Mouse (Mus musculus): Measurements from ENCODE around the gene Trp53i13. TPM values are rescaled to one million over a fixed set of nuclear protein-coding genes. Genes with fewer than 3 reads are reported as not detected.
"Not testable (repeated sequence)": the region's sequence is repeated elsewhere in the genome, so short reads cannot be mapped to it uniquely, and the experiment has no call there.

The Trp53i13 gene
- 21.2 and 26.4 TPM in 2 replicates for polyA plus RNA-seq (2011; ENCODE audit: insufficient read length, low read depth, missing spikeins)

DNA sequence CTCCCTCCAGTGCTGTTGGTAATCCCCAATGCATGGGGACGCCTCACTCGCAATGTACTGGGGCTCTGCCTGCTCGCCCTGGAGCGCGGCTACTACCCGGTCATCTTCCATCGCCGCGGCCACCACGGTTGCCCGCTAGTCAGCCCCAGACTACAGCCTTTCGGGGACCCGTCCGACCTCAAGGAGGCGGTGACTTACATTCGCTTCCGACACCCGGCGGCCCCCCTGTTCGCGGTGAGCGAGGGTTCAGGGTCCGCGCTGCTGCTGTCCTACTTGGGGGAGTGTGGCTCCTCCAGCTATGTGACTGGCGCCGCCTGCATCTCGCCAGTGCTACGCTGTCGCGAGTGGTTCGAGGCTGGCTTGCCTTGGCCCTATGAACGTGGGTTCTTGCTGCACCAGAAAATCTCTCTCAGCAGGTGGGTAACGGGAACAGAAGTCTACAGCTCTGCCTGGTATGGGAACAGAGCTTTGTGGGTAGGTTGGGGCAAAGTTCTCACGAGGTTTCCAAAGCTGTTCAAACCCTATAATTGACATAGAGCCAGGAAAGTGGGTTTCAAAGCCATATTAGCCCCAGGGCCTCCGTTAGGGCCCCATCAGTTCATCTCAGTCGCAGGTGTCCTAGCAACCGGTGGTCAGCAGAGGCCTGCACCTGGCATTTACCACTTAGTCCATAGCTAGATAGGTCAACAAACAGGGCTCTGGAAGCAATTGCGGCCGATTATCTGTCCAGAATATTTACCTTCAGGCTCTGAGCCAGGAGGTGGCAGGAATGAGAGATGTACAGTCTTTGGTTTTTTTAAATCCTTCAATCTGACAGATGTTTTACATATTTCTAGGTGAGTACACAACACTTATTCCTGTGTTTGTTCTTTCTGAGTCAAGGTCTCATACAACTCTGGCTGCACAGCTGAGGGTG, at the start of gene Trp53i13:
TSS of gene Trp53i13 (minus strand) at position 344 of the 916 bp plus-strand sequence.
- no peak for TF ChIP-seq CTCF (IDR thresholded peaks at IDR 0.05; ENCODE audit: borderline replicate concordance, insufficient read depth, low read length)
- no peak for TF ChIP-seq POLR2A (IDR thresholded peaks at IDR 0.05; ENCODE audit: low read depth, low read length)
- Histone ChIP-seq H3K4me3 (ENCODE audit: insufficient read depth, low read length) (peak within 1 kb of the TSS; percentile 28), H3K4me1 (ENCODE audit: control insufficient read depth, insufficient read depth, low read length) (no peaks in the 10 kb centered on the region), H3K27ac (ENCODE audit: insufficient read depth, low read length) (no peak within 1 kb of the TSS)

GRCm38 (mm10) chr11:77545261-77545660, 29.5 kb upstream of the Trp53i13 start:
- Histone ChIP-seq H3K4me1 (ENCODE audit: control insufficient read depth, insufficient read depth, low read length) (no peaks in the 10 kb centered on the region), H3K4me3 (ENCODE audit: insufficient read depth, low read length) (no peak overlapping the region), H3K27ac (ENCODE audit: insufficient read depth, low read length) (no peak overlapping the region)
- no peak for TF ChIP-seq CTCF (IDR thresholded peaks at IDR 0.05; ENCODE audit: borderline replicate concordance, insufficient read depth, low read length)
- TF ChIP-seq POLR2A (IDR thresholded peaks at IDR 0.05; ENCODE audit: low read depth, low read length), result no peak

GRCm38 (mm10) chr11:77532202-77532846, 16.5 kb upstream of the Trp53i13 start:
- Histone ChIP-seq H3K27ac (ENCODE audit: insufficient read depth, low read length) (no peak overlapping the region), H3K4me3 (ENCODE audit: insufficient read depth, low read length) (no peak overlapping the region), H3K4me1 (ENCODE audit: control insufficient read depth, insufficient read depth, low read length) (no peaks in the 10 kb centered on the region)
- TF ChIP-seq CTCF (IDR thresholded peaks at IDR 0.05; ENCODE audit: borderline replicate concordance, insufficient read depth, low read length), result no peak
- no peak for TF ChIP-seq POLR2A (IDR thresholded peaks at IDR 0.05; ENCODE audit: low read depth, low read length)

- H3K4me1 ChIP-seq (ENCODE audit: control insufficient read depth, insufficient read depth, low read length), result no peaks in the 10 kb centered on the region
- H3K4me3 ChIP-seq (ENCODE audit: insufficient read depth, low read length), result no peak overlapping the region
- no peak overlapping the region for H3K27ac ChIP-seq (ENCODE audit: insufficient read depth, low read length)
- TF ChIP-seq POLR2A (IDR thresholded peaks at IDR 0.05; ENCODE audit: low read depth, low read length), result no peak
- no peak for TF ChIP-seq CTCF (IDR thresholded peaks at IDR 0.05; ENCODE audit: borderline replicate concordance, insufficient read depth, low read length)
Observed at GRCm38 (mm10) chr11:77530862-77531261, 15.1 kb upstream of the Trp53i13 start.

GRCm38 (mm10) chr11:77529644-77530043, 13.9 kb upstream of the Trp53i13 start:
- no peak overlapping the region for H3K27ac ChIP-seq (ENCODE audit: insufficient read depth, low read length)
- H3K4me3 ChIP-seq (ENCODE audit: insufficient read depth, low read length), result no peak overlapping the region
- H3K4me1 ChIP-seq (ENCODE audit: control insufficient read depth, insufficient read depth, low read length), result no peaks in the 10 kb centered on the region
- TF ChIP-seq POLR2A (IDR thresholded peaks at IDR 0.05; ENCODE audit: low read depth, low read length), result no peak
- TF ChIP-seq CTCF (IDR thresholded peaks at IDR 0.05; ENCODE audit: borderline replicate concordance, insufficient read depth, low read length), result no peak

GRCm38 (mm10) chr11:77528420-77528819, 12.6 kb upstream of the Trp53i13 start:
- not testable (repeated sequence) for H3K27ac ChIP-seq (ENCODE audit: insufficient read depth, low read length); H3K4me1 ChIP-seq (ENCODE audit: control insufficient read depth, insufficient read depth, low read length); H3K4me3 ChIP-seq (ENCODE audit: insufficient read depth, low read length)

DNA sequence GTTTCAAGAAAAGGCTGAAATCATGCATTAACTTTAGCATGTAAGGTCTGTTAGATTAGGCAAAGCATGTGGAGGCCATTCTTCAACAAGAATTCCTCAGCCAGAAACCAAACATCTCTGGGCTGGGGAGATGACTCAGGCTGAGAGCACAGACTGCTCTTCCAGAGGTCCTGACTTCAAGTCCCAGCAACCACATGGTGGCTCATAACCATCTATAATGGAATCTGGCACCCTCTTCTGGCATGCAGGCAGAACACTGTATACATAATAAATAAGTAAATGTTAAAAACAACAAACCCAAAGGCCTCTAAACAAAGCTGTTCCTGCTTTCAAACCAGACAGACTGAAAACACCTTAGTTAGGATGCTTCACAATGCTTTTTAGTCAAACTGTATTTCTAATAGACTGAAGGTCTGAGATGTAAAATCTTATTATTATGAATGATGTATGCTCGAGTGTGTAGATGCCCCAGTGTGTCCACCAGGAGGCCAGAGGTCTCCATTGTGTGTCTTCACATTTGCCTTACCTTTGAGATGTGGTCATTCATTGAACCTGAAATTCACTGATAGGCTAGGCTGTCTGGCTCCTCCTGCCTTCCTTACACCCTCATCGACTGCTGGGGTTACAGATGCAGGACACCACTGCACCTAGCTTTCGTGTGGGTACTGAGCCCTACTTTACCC, 10.2 kb upstream of the Trp53i13 start:
- H3K27ac ChIP-seq (ENCODE audit: insufficient read depth, low read length), result no peak overlapping the region
- no peak for TF ChIP-seq CTCF (IDR thresholded peaks at IDR 0.05; ENCODE audit: borderline replicate concordance, insufficient read depth, low read length)
- TF ChIP-seq POLR2A (IDR thresholded peaks at IDR 0.05; ENCODE audit: low read depth, low read length), result no peak
- H3K4me3 ChIP-seq (ENCODE audit: insufficient read depth, low read length), result no peak overlapping the region
- H3K4me1 ChIP-seq (ENCODE audit: control insufficient read depth, insufficient read depth, low read length), result no peaks in the 10 kb centered on the region

DNA sequence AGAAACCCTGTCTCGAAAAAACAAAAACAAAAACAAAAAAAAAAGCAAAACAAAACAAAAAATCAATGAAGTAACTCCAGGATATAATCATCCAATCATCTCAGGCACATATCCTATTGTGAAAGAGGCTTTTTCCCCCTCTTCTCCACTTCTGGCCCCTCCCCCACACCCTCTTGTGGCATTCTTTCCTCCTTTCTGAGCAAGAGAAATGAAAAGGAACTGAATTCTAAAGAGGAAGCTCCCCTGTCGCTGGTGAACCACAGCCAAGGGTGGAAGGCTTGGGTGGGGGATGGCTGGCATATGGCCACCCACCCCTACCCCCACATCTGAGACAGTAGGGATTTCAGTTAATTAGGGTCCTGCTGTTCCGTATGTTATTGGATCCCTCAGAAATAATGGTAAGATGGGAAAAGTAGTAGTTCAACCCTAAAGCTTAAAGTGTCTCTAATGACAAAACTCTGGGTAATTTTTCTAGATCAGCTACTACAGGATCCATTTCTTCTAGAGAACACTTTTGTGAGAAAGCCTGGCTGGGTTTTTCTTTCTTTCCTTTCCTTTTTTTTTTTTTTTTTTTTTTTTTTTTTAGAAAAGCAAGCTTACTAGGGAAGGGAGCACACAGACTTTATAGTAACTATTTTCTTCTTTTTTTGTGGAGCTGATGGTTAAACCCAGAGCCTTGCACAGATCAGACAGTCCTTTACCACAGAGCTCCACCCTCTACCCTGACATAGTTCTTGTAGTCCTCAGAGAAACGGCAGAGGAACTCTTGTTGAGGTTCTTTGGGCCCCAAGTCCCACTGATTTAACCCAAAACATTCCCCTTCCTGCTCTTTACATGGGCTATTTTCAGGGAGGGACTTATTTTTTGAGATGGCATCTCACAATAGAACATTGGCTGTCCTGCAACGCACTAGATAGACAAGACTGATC, 5.1 kb upstream of the Trp53i13 start:
- H3K27ac ChIP-seq (ENCODE audit: insufficient read depth, low read length), result no peak overlapping the region
- no peaks in the 10 kb centered on the region for H3K4me1 ChIP-seq (ENCODE audit: control insufficient read depth, insufficient read depth, low read length)
- H3K4me3 ChIP-seq (ENCODE audit: insufficient read depth, low read length), result no peak overlapping the region
- no peak for TF ChIP-seq POLR2A (IDR thresholded peaks at IDR 0.05; ENCODE audit: low read depth, low read length)
- no peak for TF ChIP-seq CTCF (IDR thresholded peaks at IDR 0.05; ENCODE audit: borderline replicate concordance, insufficient read depth, low read length)

DNA sequence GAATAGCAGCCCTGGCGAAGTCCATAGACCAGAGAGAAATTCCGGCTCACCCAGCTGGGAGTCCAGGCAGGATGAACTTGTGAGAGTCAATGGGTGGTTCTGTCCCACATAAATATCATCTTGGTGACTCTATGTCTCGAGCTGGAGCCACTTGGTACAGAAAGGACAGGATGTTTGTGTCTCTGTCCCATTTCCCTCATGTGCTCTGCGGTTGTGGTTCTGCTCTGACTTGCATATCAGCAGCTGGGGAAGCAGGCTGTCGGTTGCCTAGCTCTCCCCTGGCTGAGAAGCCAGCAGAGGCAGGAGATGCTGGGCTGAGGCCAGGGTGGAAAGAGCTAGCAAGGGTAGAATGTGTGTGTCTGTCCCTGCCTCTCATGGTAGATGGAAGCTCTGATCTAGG, 3.3 kb upstream of the Trp53i13 start, which contains the start of gene Gm10392:
TSS of gene Gm10392 (minus strand) at position 156 of the 400 bp plus-strand sequence.
- TF ChIP-seq POLR2A (IDR thresholded peaks at IDR 0.05; ENCODE audit: low read depth, low read length), result no peak
- TF ChIP-seq CTCF (IDR thresholded peaks at IDR 0.05; ENCODE audit: borderline replicate concordance, insufficient read depth, low read length), result no peak
- Histone ChIP-seq H3K4me1 (ENCODE audit: control insufficient read depth, insufficient read depth, low read length) (no peaks in the 10 kb centered on the region), H3K27ac (ENCODE audit: insufficient read depth, low read length) (no peak within 1 kb of the TSS), H3K4me3 (ENCODE audit: insufficient read depth, low read length) (no peak within 1 kb of the TSS)
